Mouse (Mus musculus) cerebellum, adult 18-20 months (tissue): Measurements from ENCODE around the gene Sel1l3.

Experiments
- DNase-seq, 2 experiments: peaks; one replicate each; pipeline ENCODE4 v3.0.0; 2021

Sel1l3 gene

DNA sequence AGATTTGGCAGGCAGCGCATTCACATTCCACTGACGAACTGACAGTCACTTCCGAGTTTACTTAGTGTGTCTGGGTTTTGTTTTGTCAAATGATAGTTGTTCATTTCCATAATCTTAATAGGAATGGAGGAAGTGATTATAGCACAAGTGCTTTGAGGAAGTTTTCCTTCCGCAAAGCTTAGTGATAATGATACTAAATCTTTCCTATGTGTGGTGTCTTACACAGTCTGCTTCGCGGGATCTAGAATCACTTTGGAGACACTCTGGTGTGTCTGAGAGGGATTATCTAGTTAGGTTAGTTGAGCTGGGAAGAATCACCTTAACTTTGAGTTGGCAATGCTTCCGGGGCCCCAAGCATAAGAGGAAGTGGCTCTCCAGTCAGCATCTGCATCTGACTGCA lies 126.3 kb downstream of the Sel1l3 start:
- no peak for DNase-seq

DNA sequence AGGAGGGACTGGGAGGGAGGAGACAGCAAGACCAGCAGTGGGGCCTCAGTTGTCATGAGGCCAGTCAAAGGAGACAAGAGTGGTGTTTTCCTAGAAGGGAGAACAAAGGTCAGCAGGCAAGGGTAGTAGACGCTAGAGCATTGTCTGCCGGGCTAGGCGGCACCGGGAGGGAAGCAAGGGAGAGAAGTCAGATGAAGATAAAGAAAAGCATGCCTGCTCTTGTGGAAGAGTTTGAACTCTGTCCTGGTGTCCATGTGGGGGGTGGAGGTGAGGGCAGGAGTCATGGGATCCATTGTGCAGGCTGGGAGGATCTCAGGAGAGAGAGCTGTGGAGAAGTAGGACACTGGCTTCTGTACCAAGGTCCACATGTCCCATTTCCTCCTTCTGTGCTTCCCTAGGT lies 135.3 kb downstream of the Sel1l3 start:
- DNase-seq, result no peak

DNA sequence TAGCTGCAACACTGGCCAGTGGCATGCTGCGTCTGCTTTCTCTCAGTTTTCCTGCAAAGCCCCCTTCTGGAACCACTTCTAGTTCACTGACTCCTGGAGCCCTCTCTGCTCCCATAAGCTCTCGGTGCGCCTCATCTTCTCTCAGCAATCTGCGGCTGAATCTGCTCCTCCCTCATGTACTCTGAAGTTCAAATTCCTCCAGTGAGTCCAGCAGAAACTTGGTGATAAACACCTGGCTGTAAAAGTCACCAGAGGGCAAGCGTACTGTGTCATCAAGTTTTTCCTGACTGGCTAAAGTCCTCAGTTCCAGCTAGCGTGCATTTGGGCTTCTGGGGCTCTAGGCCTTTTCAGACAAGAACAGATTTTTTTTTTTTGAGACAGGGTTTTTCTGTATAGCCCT lies 139.2 kb downstream of the Sel1l3 start:
- no peak for DNase-seq

DNA sequence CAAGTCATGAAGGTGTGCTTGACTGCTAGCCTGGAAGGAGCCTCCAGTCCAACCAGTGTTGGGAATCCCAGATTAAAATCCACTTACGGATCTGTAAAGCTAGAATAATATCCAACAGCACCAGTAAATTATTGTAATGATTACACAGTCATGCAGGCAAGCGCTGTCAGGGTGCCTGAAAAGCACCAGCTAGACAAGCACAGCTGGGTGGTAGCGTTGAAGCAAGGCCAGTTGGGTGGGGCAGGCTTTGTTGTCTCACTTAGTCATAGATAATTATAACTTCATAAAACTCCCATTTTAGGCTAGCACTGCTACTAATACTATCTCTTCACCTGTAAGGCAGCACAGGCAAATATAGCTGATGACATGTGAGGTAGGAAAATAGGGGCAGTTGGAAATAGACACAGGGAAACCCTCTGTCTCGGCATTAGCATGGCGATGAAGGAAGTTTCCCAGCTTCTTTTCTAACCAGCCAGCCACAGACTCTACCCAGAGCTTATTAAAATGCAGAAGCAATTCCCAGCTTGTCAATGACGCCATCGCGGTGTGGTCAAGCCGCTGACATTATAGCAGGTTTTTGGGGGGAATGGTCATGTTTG lies 152.1 kb downstream of the Sel1l3 start:
- no peak for DNase-seq
